Mouse (Mus musculus): ENCODE results near the gene Eef2. TPM values are rescaled to one million over a fixed set of nuclear protein-coding genes. Genes with fewer than 3 reads are reported as not detected.
A peak's percentile ranks its signal among the peaks of the same experiment; 100 is the strongest.

The Eef2 gene
- polyA plus RNA-seq, 1 experiment from 2014 or later = 589 TPM

DNA sequence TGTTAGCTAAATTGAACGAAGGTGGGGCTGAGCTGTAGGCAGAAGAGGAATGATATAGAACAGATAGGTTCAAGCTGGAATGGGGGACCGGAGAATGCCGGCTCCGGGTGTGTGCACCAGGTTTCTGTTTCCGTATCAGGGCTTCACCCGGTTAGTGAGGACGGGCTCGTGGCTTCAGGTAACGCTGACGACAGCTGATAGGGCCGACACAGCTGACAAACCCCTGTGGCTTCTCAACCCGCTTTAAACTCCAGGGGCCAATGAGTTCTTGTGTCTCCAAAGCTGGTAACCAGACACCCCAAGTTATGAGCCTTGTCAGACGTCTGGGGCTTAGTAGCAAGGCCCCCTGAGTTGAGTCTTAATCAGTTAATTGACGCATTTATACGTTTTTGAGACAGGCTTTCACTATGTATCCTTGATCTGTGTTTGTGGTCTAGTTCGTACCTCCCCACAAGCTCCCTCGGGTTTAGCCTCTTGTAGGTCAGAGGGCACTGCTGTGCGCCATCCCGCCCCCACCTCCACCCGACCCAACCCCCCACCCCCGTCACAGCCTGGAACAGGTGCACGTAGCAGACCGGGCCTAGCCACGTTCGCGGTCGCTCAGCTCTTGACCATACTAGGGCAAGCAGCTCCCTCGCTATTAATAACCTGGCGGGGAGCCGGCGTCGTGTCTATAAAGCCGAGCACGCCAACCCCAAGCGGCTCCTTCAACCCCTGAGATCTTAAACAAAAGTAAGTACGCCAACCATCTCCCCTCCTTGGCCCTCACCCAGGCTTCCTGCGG is 17.8 kb downstream of the Eef2 start:
- Histone ChIP-seq H3K27me3 (ENCODE audit: control insufficient read depth, insufficient read depth, low read depth, low read length) (peaks cover 40% of the 10 kb centered on the region), H3K4me1 (replicated peaks; ENCODE audit: control insufficient read depth, insufficient read depth, low read length) (peaks cover 23% of the 10 kb centered on the region)

GRCm38 (mm10) chr10:81195300-81195699 is 18.9 kb downstream of the Eef2 start:
- Histone ChIP-seq H3K27ac (ENCODE audit: low read length) (peak overlapping the region; percentile 54; the same call in 1 of the 2 replicates), H3K36me3 (ENCODE audit: control insufficient read depth, insufficient read depth, low read length) (peaks cover 6% of the 10 kb centered on the region), H3K27me3 (ENCODE audit: control insufficient read depth, insufficient read depth, low read depth, low read length) (peaks cover 40% of the 10 kb centered on the region), H3K9ac (ENCODE audit: low read length) (peak overlapping the region; percentile 56), H3K4me1 (replicated peaks; ENCODE audit: control insufficient read depth, insufficient read depth, low read length) (peaks cover 23% of the 10 kb centered on the region), H3K9me3 (ENCODE audit: control insufficient read depth, low read length) (no peaks in the 10 kb centered on the region), H3K4me3 (ENCODE audit: low read length) (no peak overlapping the region), H3K4me2 (ENCODE audit: low read depth, low read length) (no peak overlapping the region)
- 57% methylated on average over 4 of the region's 4 CpGs for WGBS
- no peak for ATAC-seq (ENCODE audit: low read depth)

More for the DNA sequence above, 17.8 kb downstream of the Eef2 start:
- Histone ChIP-seq H3K9me3 (ENCODE audit: control insufficient read depth, low read length) (no peaks in the 10 kb centered on the region), H3K4me2 (ENCODE audit: low read depth, low read length) (peak overlapping the region; percentile 33; the same call in 1 of the 2 replicates), H3K27ac (ENCODE audit: low read length) (peak overlapping the region; percentile 54; the same call in 1 of the 2 replicates), H3K4me3 (ENCODE audit: low read length) (0 out of 2 replicates have a peak overlapping the region, but pooled peaks have one; percentile 15), H3K9ac (ENCODE audit: low read length) (peak overlapping the region; percentile 56; the same call in 1 of the 2 replicates), H3K36me3 (ENCODE audit: control insufficient read depth, insufficient read depth, low read length) (peaks cover 9% of the 10 kb centered on the region)
- WGBS = 10% methylated on average over 37 of the region's 37 CpGs
- ATAC-seq (ENCODE audit: low read depth) = peak; percentile 16; the same call in 1 of the 2 replicates

GRCm38 (mm10) chr10:81196470-81197065 is 20.1 kb downstream of the Eef2 start:
- H3K4me1 ChIP-seq (replicated peaks; ENCODE audit: control insufficient read depth, insufficient read depth, low read length) = peaks cover 15% of the 10 kb centered on the region
- peaks cover 40% of the 10 kb centered on the region for H3K27me3 ChIP-seq (ENCODE audit: control insufficient read depth, insufficient read depth, low read depth, low read length)
- H3K36me3 ChIP-seq (ENCODE audit: control insufficient read depth, insufficient read depth, low read length) = no peaks in the 10 kb centered on the region
- no peaks in the 10 kb centered on the region for H3K9me3 ChIP-seq (ENCODE audit: control insufficient read depth, low read length)
- H3K9ac ChIP-seq (ENCODE audit: low read length) = no peak overlapping the region
- no peak overlapping the region for H3K4me3 ChIP-seq (ENCODE audit: low read length)
- WGBS = 58% methylated on average over 11 of the region's 11 CpGs
- H3K27ac ChIP-seq (ENCODE audit: low read length) = no peak overlapping the region
- no peak overlapping the region for H3K4me2 ChIP-seq (ENCODE audit: low read depth, low read length)
- no peak for ATAC-seq (ENCODE audit: low read depth)

- ATAC-seq (ENCODE audit: low read depth) = no peak
- Histone ChIP-seq H3K4me1 (replicated peaks; ENCODE audit: control insufficient read depth, insufficient read depth, low read length) (peaks cover 9% of the 10 kb centered on the region), H3K9me3 (ENCODE audit: control insufficient read depth, low read length) (no peaks in the 10 kb centered on the region), H3K27me3 (ENCODE audit: control insufficient read depth, insufficient read depth, low read depth, low read length) (peaks cover 40% of the 10 kb centered on the region), H3K27ac (ENCODE audit: low read length) (no peak overlapping the region), H3K9ac (ENCODE audit: low read length) (no peak overlapping the region), H3K4me2 (ENCODE audit: low read depth, low read length) (no peak overlapping the region), H3K36me3 (ENCODE audit: control insufficient read depth, insufficient read depth, low read length) (no peaks in the 10 kb centered on the region), H3K4me3 (ENCODE audit: low read length) (no peak overlapping the region)
- 43% methylated on average over 6 of the region's 6 CpGs for WGBS
Observed at GRCm38 (mm10) chr10:81197305-81197704, 20.9 kb downstream of the Eef2 start.

- WGBS = 2% methylated on average over 9 of the region's 9 CpGs
- Histone ChIP-seq H3K9ac (ENCODE audit: low read length) (no peak overlapping the region), H3K27ac (ENCODE audit: low read length) (no peak overlapping the region), H3K4me3 (ENCODE audit: low read length) (no peak overlapping the region), H3K4me2 (ENCODE audit: low read depth, low read length) (no peak overlapping the region), H3K4me1 (replicated peaks; ENCODE audit: control insufficient read depth, insufficient read depth, low read length) (peaks cover 3% of the 10 kb centered on the region; the same call in 1 of the 2 replicates), H3K36me3 (ENCODE audit: control insufficient read depth, insufficient read depth, low read length) (no peaks in the 10 kb centered on the region), H3K27me3 (ENCODE audit: control insufficient read depth, insufficient read depth, low read depth, low read length) (peaks cover 37% of the 10 kb centered on the region), H3K9me3 (ENCODE audit: control insufficient read depth, low read length) (no peaks in the 10 kb centered on the region)
- no peak for ATAC-seq (ENCODE audit: low read depth)
Observed at GRCm38 (mm10) chr10:81198230-81198629, 21.8 kb downstream of the Eef2 start.

DNA sequence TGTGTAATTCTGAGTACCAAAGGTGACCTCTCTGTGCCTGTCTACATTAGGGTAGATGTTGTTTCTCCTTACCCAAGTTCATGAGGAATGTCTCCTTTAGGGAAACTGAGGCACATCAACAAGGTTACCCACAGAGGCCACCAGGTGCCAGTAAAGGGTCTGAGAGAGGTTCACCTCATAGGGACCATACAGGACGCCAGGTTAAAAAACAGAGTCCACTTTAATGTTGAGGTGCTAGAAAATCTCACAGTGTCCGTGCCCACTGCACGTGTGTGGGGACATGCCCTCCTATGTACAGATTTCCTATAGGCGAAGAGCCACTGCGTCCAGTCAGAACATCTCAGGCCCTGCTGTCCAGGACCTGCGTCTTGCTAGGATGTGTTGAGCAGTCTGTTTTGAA is 22.6 kb downstream of the Eef2 start:
- H3K27ac ChIP-seq (ENCODE audit: low read length) = no peak overlapping the region
- 80% methylated on average over 6 of the region's 6 CpGs for WGBS
- no peak overlapping the region for H3K9ac ChIP-seq (ENCODE audit: low read length)
- peaks cover 31% of the 10 kb centered on the region for H3K27me3 ChIP-seq (ENCODE audit: control insufficient read depth, insufficient read depth, low read depth, low read length)
- no peak for ATAC-seq (ENCODE audit: low read depth)
- 0 out of 2 replicates have a peak, but pooled peaks cover 2% of the 10 kb centered on the region for H3K4me1 ChIP-seq (replicated peaks; ENCODE audit: control insufficient read depth, insufficient read depth, low read length)
- H3K4me2 ChIP-seq (ENCODE audit: low read depth, low read length) = no peak overlapping the region
- no peaks in the 10 kb centered on the region for H3K9me3 ChIP-seq (ENCODE audit: control insufficient read depth, low read length)
- H3K4me3 ChIP-seq (ENCODE audit: low read length) = no peak overlapping the region
- H3K36me3 ChIP-seq (ENCODE audit: control insufficient read depth, insufficient read depth, low read length) = no peaks in the 10 kb centered on the region

DNA sequence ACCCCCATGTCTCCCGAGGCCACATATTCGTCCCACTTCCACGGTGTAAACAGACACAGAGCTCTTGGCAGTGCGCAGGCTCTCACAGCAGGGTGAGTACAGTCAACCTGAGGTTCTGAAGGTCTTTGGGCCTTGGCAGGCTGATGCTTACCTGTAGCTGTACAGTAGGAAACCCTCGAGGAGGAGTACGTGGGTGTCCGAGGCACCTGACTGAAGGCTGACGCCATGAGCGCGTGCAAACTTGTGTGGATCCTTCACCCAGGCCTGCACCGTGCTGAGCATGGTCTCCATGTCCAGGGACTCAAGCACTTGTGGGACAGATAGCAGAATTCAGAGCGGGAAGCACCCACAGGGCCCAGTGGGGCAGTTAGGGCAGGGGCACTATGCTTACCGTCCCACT is 23.7 kb downstream of the Eef2 start:
- no peak overlapping the region for H3K4me2 ChIP-seq (ENCODE audit: low read depth, low read length)
- no peak overlapping the region for H3K9ac ChIP-seq (ENCODE audit: low read length)
- ATAC-seq (ENCODE audit: low read depth) = no peak
- H3K4me1 ChIP-seq (replicated peaks; ENCODE audit: control insufficient read depth, insufficient read depth, low read length) = no peaks in the 10 kb centered on the region
- 75% methylated on average over 13 of the region's 13 CpGs for WGBS
- no peak overlapping the region for H3K4me3 ChIP-seq (ENCODE audit: low read length)
- H3K9me3 ChIP-seq (ENCODE audit: control insufficient read depth, low read length) = no peaks in the 10 kb centered on the region
- H3K27me3 ChIP-seq (ENCODE audit: control insufficient read depth, insufficient read depth, low read depth, low read length) = peaks cover 19% of the 10 kb centered on the region
- H3K36me3 ChIP-seq (ENCODE audit: control insufficient read depth, insufficient read depth, low read length) = no peaks in the 10 kb centered on the region
- no peak overlapping the region for H3K27ac ChIP-seq (ENCODE audit: low read length)

GRCm38 (mm10) chr10:81200605-81201287 is 24.3 kb downstream of the Eef2 start:
- ATAC-seq (ENCODE audit: low read depth) = no peak
- no peak overlapping the region for H3K4me3 ChIP-seq (ENCODE audit: low read length)
- no peak overlapping the region for H3K27ac ChIP-seq (ENCODE audit: low read length)
- H3K9ac ChIP-seq (ENCODE audit: low read length) = no peak overlapping the region
- H3K4me2 ChIP-seq (ENCODE audit: low read depth, low read length) = no peak overlapping the region
- peaks cover 15% of the 10 kb centered on the region for H3K27me3 ChIP-seq (ENCODE audit: control insufficient read depth, insufficient read depth, low read depth, low read length)
- H3K4me1 ChIP-seq (replicated peaks; ENCODE audit: control insufficient read depth, insufficient read depth, low read length) = no peaks in the 10 kb centered on the region
- whole genome bisulfite sequencing = 63% methylated on average over 20 of the region's 20 CpGs
- H3K36me3 ChIP-seq (ENCODE audit: control insufficient read depth, insufficient read depth, low read length) = no peaks in the 10 kb centered on the region
- no peaks in the 10 kb centered on the region for H3K9me3 ChIP-seq (ENCODE audit: control insufficient read depth, low read length)
